Mouse (Mus musculus) thymus, adult 2 months (tissue): ENCODE data around the gene Gm37240.

ENCODE experiments used
- CTCF ChIP-seq: fragments of 200-500 bp; IDR thresholded peaks from 2 replicates; pipeline ENCODE4 v1.5.1; 2012; ENCODE audit warnings: mild to moderate bottlenecking, control low read depth, low read length, moderate library complexity, borderline replicate concordance; ENCODE audit not compliant: control insufficient read depth, poor library complexity, insufficient read depth; ENCODE audit errors: extremely low read depth
- POLR2A ChIP-seq: fragments of 200-500 bp; IDR thresholded peaks from 2 replicates; pipeline ENCODE4 v1.6.1; 2012; ENCODE audit warnings: mild to moderate bottlenecking, low read length, control low read depth, moderate library complexity; ENCODE audit not compliant: control insufficient read depth, poor library complexity, insufficient read depth; ENCODE audit errors: extremely low read depth

DNA sequence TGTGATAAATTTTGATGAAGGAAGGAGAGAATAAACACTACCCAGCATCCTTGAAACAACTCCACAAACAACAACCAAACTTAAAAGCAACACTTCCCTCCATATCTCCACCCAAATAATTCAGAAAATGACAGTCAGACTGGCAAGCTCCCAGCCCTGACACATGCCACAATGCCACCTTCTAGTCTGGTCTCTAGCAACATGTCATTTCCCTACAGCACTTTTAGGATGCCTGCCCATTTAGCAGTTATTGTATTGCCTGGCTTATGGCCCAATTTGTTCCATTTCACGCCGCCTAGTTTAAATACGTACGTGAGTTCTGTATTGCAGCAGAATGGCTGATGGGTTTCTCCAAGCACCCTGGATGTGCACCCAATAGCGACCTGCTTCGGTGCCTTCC is 111.2 kb downstream of the Gm37240 start:
- TF ChIP-seq POLR2A (no peak), CTCF (no peak)
